Mouse (Mus musculus) limb, embryonic 14.5 days (tissue): ENCODE measurements at regions not wholly inside any gene's neighbourhood (a gene's known extent, or its start where the extent isn't known, plus 50 kb on each side); places are given as distances from the start of the nearest gene placed in this dataset.

Experiments used
- ATAC-seq: fragments of 200-750 bp; cut with Nextera tagmentation; 2 replicates; pipeline ENCODE4 v1.8.0; 2017; ENCODE audit warnings: low read depth, moderate number of reproducible peaks, moderate TSS enrichment; ENCODE audit not compliant: low FRiP score
- DNase-seq: peaks from one replicate; pipeline ENCODE4 v3.0.0-alpha.2; 2015; ENCODE audit warnings: low spot score
- H3K27ac ChIP-seq: fragments of 300-500 bp; sonication (generic); replicated peaks from 2 replicates; pipeline ENCODE4 v1.5.1; 2014; ENCODE audit warnings: low read depth, mild to moderate bottlenecking, low read length, moderate library complexity, mixed read lengths
- H3K27me3 ChIP-seq: fragments of 300-500 bp; sonication (generic); 2 replicates; pipeline ENCODE4 v1.6.1; 2014; ENCODE audit warnings: low read length, mixed read lengths; ENCODE audit not compliant: control insufficient read depth, insufficient read depth
- H3K36me3 ChIP-seq: fragments of 300-500 bp; sonication (generic); 2 replicates; pipeline ENCODE4 v1.6.1; 2014; ENCODE audit warnings: mild to moderate bottlenecking, low read length, moderate library complexity, mixed read lengths; ENCODE audit not compliant: control insufficient read depth, insufficient read depth
- H3K4me1 ChIP-seq: fragments of 300-500 bp; sonication (generic); 2 replicates; pipeline ENCODE4 v1.6.1; 2014; ENCODE audit warnings: antibody characterized with exemption, low read length, mixed read lengths; ENCODE audit not compliant: control insufficient read depth, insufficient read depth
- H3K4me2 ChIP-seq: fragments of 300-500 bp; sonication (generic); replicated peaks from 2 replicates; pipeline ENCODE4 v1.6.1; 2014; ENCODE audit warnings: low read depth, mild to moderate bottlenecking, low read length, moderate library complexity; ENCODE audit not compliant: severe bottlenecking
- H3K4me3 ChIP-seq: fragments of 300-500 bp; sonication (generic); replicated peaks from 2 replicates; pipeline ENCODE4 v1.5.1; 2014; ENCODE audit warnings: low read length
- H3K9ac ChIP-seq: fragments of 300-500 bp; sonication (generic); 2 replicates; pipeline ENCODE4 v1.6.1; 2014; ENCODE audit warnings: mild to moderate bottlenecking, low read depth, low read length, moderate library complexity; ENCODE audit not compliant: severe bottlenecking
- H3K9me3 ChIP-seq: fragments of 300-500 bp; sonication (generic); 2 replicates; pipeline ENCODE4 v1.6.1; 2016; ENCODE audit warnings: low read length; ENCODE audit not compliant: control insufficient read depth
- POLR2A ChIP-seq: fragments of 200-500 bp; IDR thresholded peaks from 2 replicates; pipeline ENCODE4 v1.8.0; 2012; ENCODE audit warnings: inconsistent platforms, mild to moderate bottlenecking, moderate library complexity, borderline replicate concordance; ENCODE audit not compliant: insufficient read depth, insufficient read length; ENCODE audit errors: extremely low read depth
- WGBS: fragments of 180-500 bp; shearing (Covaris S2); extraction: QIAGEN DNeasy Blood & Tissue Kit; methylation state at CpG from one replicate; pipeline ENCODE4 v1.1.7; 2014; 5-methylcytosine and 5-hydroxymethylcytosine counted together

- Histone ChIP-seq H3K27me3 (no peaks in the 10 kb centered on the region), H3K36me3 (no peaks in the 10 kb centered on the region), H3K27ac (no peak overlapping the region), H3K4me3 (peak overlapping the region; percentile 13), H3K4me1 (peaks cover 13% of the 10 kb centered on the region), H3K4me2 (peak overlapping the region; percentile 39), H3K9me3 (no peaks in the 10 kb centered on the region), H3K9ac (no peak overlapping the region)
- 13% methylated on average over 18 of the region's 18 CpGs for WGBS
- no peak for ATAC-seq
- no peak for DNase-seq
- no peak for TF ChIP-seq POLR2A
Observed at GRCm38 (mm10) chr13:54887366-54887921, 61.8 kb upstream of the Unc5a start.

- no peak overlapping the region for H3K4me3 ChIP-seq
- no peak for ATAC-seq
Observed at GRCm38 (mm10) chr13:54888021-54888420, 61.2 kb upstream of the Unc5a start.

GRCm38 (mm10) chr13:54889684-54890399 lies 59.4 kb upstream of the Unc5a start:
- Histone ChIP-seq H3K9ac (no peak overlapping the region), H3K27ac (no peak overlapping the region), H3K27me3 (no peaks in the 10 kb centered on the region), H3K4me2 (no peak overlapping the region), H3K9me3 (no peaks in the 10 kb centered on the region), H3K4me1 (peaks cover 6% of the 10 kb centered on the region), H3K4me3 (no peak overlapping the region), H3K36me3 (no peaks in the 10 kb centered on the region)
- no peak for DNase-seq
- no peak for TF ChIP-seq POLR2A
- 77% methylated on average over 8 of the region's 8 CpGs for WGBS
- no peak for ATAC-seq

More at GRCm38 (mm10) chr13:54888021-54888420, 61.2 kb upstream of the Unc5a start:
- H3K9ac ChIP-seq = no peak overlapping the region
- TF ChIP-seq POLR2A = no peak
- WGBS = 52% methylated on average over 5 of the region's 5 CpGs
- H3K9me3 ChIP-seq = no peaks in the 10 kb centered on the region
- peaks cover 13% of the 10 kb centered on the region for H3K4me1 ChIP-seq
- H3K27me3 ChIP-seq = no peaks in the 10 kb centered on the region
- H3K27ac ChIP-seq = no peak overlapping the region
- H3K4me2 ChIP-seq = peak overlapping the region; percentile 39; the same call in 1 of the 2 replicates
- no peaks in the 10 kb centered on the region for H3K36me3 ChIP-seq
- no peak for DNase-seq

GRCm38 (mm10) chr13:54892572-54892971 lies 56.6 kb upstream of the Unc5a start:
- H3K4me2 ChIP-seq = no peak overlapping the region
- TF ChIP-seq POLR2A = no peak
- 13% methylated on average over 1 of the region's 1 CpGs for WGBS

GRCm38 (mm10) chr13:54893651-54894050 lies 55.6 kb upstream of the Unc5a start:
- H3K9me3 ChIP-seq = no peaks in the 10 kb centered on the region
- H3K36me3 ChIP-seq = no peaks in the 10 kb centered on the region
- 41% methylated on average over 7 of the region's 7 CpGs for WGBS
- no peak for ATAC-seq
- DNase-seq = no peak
- no peak overlapping the region for H3K4me2 ChIP-seq
- H3K4me1 ChIP-seq = peaks cover 4% of the 10 kb centered on the region; the same call in 1 of the 2 replicates
- H3K9ac ChIP-seq = no peak overlapping the region
- no peak for TF ChIP-seq POLR2A
- no peaks in the 10 kb centered on the region for H3K27me3 ChIP-seq
- no peak overlapping the region for H3K4me3 ChIP-seq
- no peak overlapping the region for H3K27ac ChIP-seq

More at GRCm38 (mm10) chr13:54892572-54892971, 56.6 kb upstream of the Unc5a start:
- H3K36me3 ChIP-seq = no peaks in the 10 kb centered on the region
- H3K4me3 ChIP-seq = no peak overlapping the region
- H3K9ac ChIP-seq = no peak overlapping the region
- ATAC-seq = no peak
- H3K27me3 ChIP-seq = no peaks in the 10 kb centered on the region
- DNase-seq = no peak
- H3K9me3 ChIP-seq = no peaks in the 10 kb centered on the region
- no peak overlapping the region for H3K27ac ChIP-seq
- H3K4me1 ChIP-seq = peaks cover 4% of the 10 kb centered on the region; the same call in 1 of the 2 replicates
